In genomic region chr7:19552443-19552842, GRCm38 (mm10) we compare ENCODE assay signal across 20 mouse cellular contexts. TPM values are rescaled to one million over a fixed set of nuclear protein-coding genes. Genes with fewer than 3 reads are reported as not detected.
DNase-seq lines count a peak whose midpoint lies in the region; ATAC-seq and TF ChIP-seq lines count a peak whose summit lies in the region.
"Had no signal": no experiment of that assay in that cellular context is flagged by ENCODE, and none has a peak within 500 bp of the region (broad histone marks: within the 10 kb centered on the region; RNA-seq: fewer than 3 reads in every experiment).

No protein-coding gene starts in this region.

- ATAC-seq in heart, embryonic 13.5 days (ENCODE audit: extremely low read depth, insufficient number of reproducible peaks, low FRiP score, low TSS enrichment): no peak
- ATAC-seq in hematopoietic stem cell, adult 5-6 weeks (replicated peaks in 1 of 2; ENCODE audit: insufficient read depth in 1 of 2, low FRiP score in 2 of 2, low TSS enrichment in 1 of 2, low read depth in 1 of 2, poor library complexity in 2 of 2, severe bottlenecking in 2 of 2): peak; percentile 18 to 44; a peak in 3 of 4 replicates
- no peak for ATAC-seq in liver, postnatal 0 days
- no peak for ATAC-seq in forebrain, embryonic 13.5 days
- ATAC-seq in midbrain, embryonic 16.5 days: no peak
- ATAC-seq in forebrain, embryonic 11.5 days (replicated peaks; ENCODE audit: low FRiP score): no peak

- no peak overlapping the region for H3K4me2 ChIP-seq in heart, embryonic 13.5 days
- no peak overlapping the region for H3K4me2 ChIP-seq in liver, postnatal 0 days (ENCODE audit: low read depth, low read length)
- no peak overlapping the region for H3K4me2 ChIP-seq in forebrain, embryonic 13.5 days
- no peak overlapping the region for H3K4me2 ChIP-seq in midbrain, embryonic 16.5 days (ENCODE audit: low read length)
- H3K4me2 ChIP-seq in forebrain, embryonic 11.5 days (ENCODE audit: low read depth, low read length, severe bottlenecking): no peak overlapping the region
- H3K4me2 ChIP-seq: embryonic facial prominence, embryonic 12.5 days; hindbrain, embryonic 15.5 days; lung, embryonic 15.5 days had no signal

- H3K9ac ChIP-seq in heart, embryonic 13.5 days: peak overlapping the region; percentile 33; the same call in 1 of the 2 replicates
- 0 out of 2 replicates have a peak overlapping the region, but pooled peaks have one; percentile 11 for H3K9ac ChIP-seq in liver, postnatal 0 days (replicated peaks)
- no peak overlapping the region for H3K9ac ChIP-seq in forebrain, embryonic 13.5 days
- H3K9ac ChIP-seq in midbrain, embryonic 16.5 days (ENCODE audit: low read depth, low read length): no peak overlapping the region
- H3K9ac ChIP-seq in forebrain, embryonic 11.5 days (ENCODE audit: low read length): no peak overlapping the region
- H3K9ac ChIP-seq: embryonic facial prominence, embryonic 12.5 days; hindbrain, embryonic 15.5 days; lung, embryonic 15.5 days had no signal

- no peak overlapping the region for H3K27ac ChIP-seq in heart, embryonic 13.5 days (replicated peaks)
- no peak overlapping the region for H3K27ac ChIP-seq in liver, postnatal 0 days (ENCODE audit: low read depth)
- no peak overlapping the region for H3K27ac ChIP-seq in forebrain, embryonic 13.5 days
- H3K27ac ChIP-seq in midbrain, embryonic 16.5 days (ENCODE audit: low read length): no peak overlapping the region
- no peak overlapping the region for H3K27ac ChIP-seq in forebrain, embryonic 11.5 days (ENCODE audit: low read depth, low read length)
- H3K27ac ChIP-seq: embryonic facial prominence, embryonic 12.5 days; hindbrain, embryonic 15.5 days; lung, embryonic 15.5 days had no signal

- no peaks in the 10 kb centered on the region for H3K27me3 ChIP-seq in heart, embryonic 13.5 days (replicated peaks)
- H3K27me3 ChIP-seq in liver, postnatal 0 days (ENCODE audit: insufficient read depth, low read length): no peaks in the 10 kb centered on the region
- H3K27me3 ChIP-seq in forebrain, embryonic 13.5 days: no peaks in the 10 kb centered on the region
- no peaks in the 10 kb centered on the region for H3K27me3 ChIP-seq in midbrain, embryonic 16.5 days (ENCODE audit: control insufficient read depth, insufficient read depth, low read depth, low read length)
- no peaks in the 10 kb centered on the region for H3K27me3 ChIP-seq in forebrain, embryonic 11.5 days (ENCODE audit: control insufficient read depth, insufficient read depth, low read length)
- H3K27me3 ChIP-seq: embryonic facial prominence, embryonic 12.5 days; hindbrain, embryonic 15.5 days; lung, embryonic 15.5 days had no signal

- H3K9me3 ChIP-seq in heart, embryonic 13.5 days: no peaks in the 10 kb centered on the region
- no peaks in the 10 kb centered on the region for H3K9me3 ChIP-seq in liver, postnatal 0 days (ENCODE audit: low read length)
- H3K9me3 ChIP-seq in forebrain, embryonic 13.5 days (replicated peaks): no peaks in the 10 kb centered on the region
- no peaks in the 10 kb centered on the region for H3K9me3 ChIP-seq in midbrain, embryonic 16.5 days (replicated peaks; ENCODE audit: control insufficient read depth, low read length, poor library complexity, severe bottlenecking)
- H3K9me3 ChIP-seq in forebrain, embryonic 11.5 days (ENCODE audit: control insufficient read depth, low read length): no peaks in the 10 kb centered on the region
- H3K9me3 ChIP-seq: embryonic facial prominence, embryonic 12.5 days; G1E; hindbrain, embryonic 15.5 days; lung, embryonic 15.5 days had no signal

- H3K4me1 ChIP-seq in heart, embryonic 13.5 days: peaks cover 36% of the 10 kb centered on the region
- H3K4me1 ChIP-seq in liver, postnatal 0 days (ENCODE audit: insufficient read depth): peaks cover 32% of the 10 kb centered on the region
- no peaks in the 10 kb centered on the region for H3K4me1 ChIP-seq in forebrain, embryonic 13.5 days
- no peaks in the 10 kb centered on the region for H3K4me1 ChIP-seq in midbrain, embryonic 16.5 days (ENCODE audit: control insufficient read depth, insufficient read depth, low read length)
- no peaks in the 10 kb centered on the region for H3K4me1 ChIP-seq in forebrain, embryonic 11.5 days (replicated peaks; ENCODE audit: control insufficient read depth, insufficient read depth, low read length)
- H3K4me1 ChIP-seq: embryonic facial prominence, embryonic 12.5 days had no signal

- WGBS in heart, embryonic 13.5 days: 33% methylated on average over 2 of the region's 2 CpGs
- 37% methylated on average over 2 of the region's 2 CpGs for WGBS in liver, postnatal 0 days (ENCODE audit: insufficient replicate concordance)
- 70% methylated on average over 2 of the region's 2 CpGs for WGBS in forebrain, embryonic 13.5 days
- 85% methylated on average over 2 of the region's 2 CpGs for WGBS in midbrain, embryonic 16.5 days
- 86% methylated on average over 2 of the region's 2 CpGs for WGBS in forebrain, embryonic 11.5 days

- TF ChIP-seq EP300 in liver, postnatal 0 days (IDR thresholded peaks at IDR 0.05; ENCODE audit: low read depth): no peak

- H3K36me3 ChIP-seq in heart, embryonic 13.5 days: peaks cover 31% of the 10 kb centered on the region
- peaks cover 22% of the 10 kb centered on the region for H3K36me3 ChIP-seq in liver, postnatal 0 days (replicated peaks; ENCODE audit: insufficient read depth, low read length)
- peaks cover 39% of the 10 kb centered on the region for H3K36me3 ChIP-seq in forebrain, embryonic 13.5 days (ENCODE audit: poor library complexity, severe bottlenecking)
- no peaks in the 10 kb centered on the region for H3K36me3 ChIP-seq in midbrain, embryonic 16.5 days (ENCODE audit: control insufficient read depth, insufficient read depth, low read length)
- no peaks in the 10 kb centered on the region; the same call in 1 of the 2 replicates for H3K36me3 ChIP-seq in forebrain, embryonic 11.5 days (ENCODE audit: control insufficient read depth, insufficient read depth, low read length)

- no peak for TF ChIP-seq CTCF in liver, postnatal 0 days (IDR thresholded peaks at IDR 0.05; ENCODE audit: low read depth)

- H3K4me3 ChIP-seq in heart, embryonic 13.5 days: no peak overlapping the region
- no peak overlapping the region for H3K4me3 ChIP-seq in liver, postnatal 0 days (ENCODE audit: low read depth, low read length)
- H3K4me3 ChIP-seq in forebrain, embryonic 13.5 days: no peak overlapping the region
- H3K4me3 ChIP-seq in midbrain, embryonic 16.5 days (ENCODE audit: low read depth, low read length): no peak overlapping the region
- H3K4me3 ChIP-seq in forebrain, embryonic 11.5 days (ENCODE audit: low read depth, low read length): no peak overlapping the region
- H3K4me3 ChIP-seq: embryonic facial prominence, embryonic 12.5 days; hindbrain, embryonic 15.5 days; lung, embryonic 15.5 days had no signal

- DNase-seq in heart, adult 18-20 months: no peak
- DNase-seq in 416B (ENCODE audit: low read depth): peak; percentile 37
- no peak for DNase-seq in liver, postnatal 0 days
- no peak for DNase-seq in forebrain, embryonic 11.5 days (ENCODE audit: low spot score)
- DNase-seq: cerebellum, postnatal 36 days; heart, postnatal 10 days; kidney, adult 8-10 months; kidney, postnatal 4 days; left cerebral cortex, postnatal 4 days; right cerebral cortex, postnatal 14 days; thymus, adult 18-20 months had no signal

RNA-seq across cellular contexts. Expression of gene Ppp1r37, which starts 10.4 kb away (rescaled TPM):
- polyA plus RNA-seq in heart, embryonic 13.5 days (2015; fragmentation: Nextera tagmentation; extraction: Ambion mirVana): 15.0 and 17.2 TPM in 2 replicates
- 10 to 100 TPM; 61.1 to 63.1 TPM for total RNA-seq in heart, adult 18-20 months (2021)
- 12.2 and 16.3 TPM in 2 replicates for total RNA-seq in hematopoietic stem cell, adult 5-6 weeks (2017)
- polyA plus RNA-seq in liver, postnatal 0 days (2015; fragmentation: Nextera tagmentation; extraction: Ambion mirVana): 8.1 and 8.3 TPM in 2 replicates
- polyA plus RNA-seq in forebrain, embryonic 13.5 days (2015; fragmentation: Nextera tagmentation; extraction: Ambion mirVana): 22.4 and 23.6 TPM in 2 replicates
- polyA plus RNA-seq in midbrain, embryonic 16.5 days (2015; fragmentation: Nextera tagmentation; extraction: Ambion mirVana): 34.7 and 37.8 TPM in 2 replicates
- polyA plus RNA-seq in forebrain, embryonic 11.5 days (2014; fragmentation: Nextera tagmentation; extraction: Ambion mirVana): 5.1 and 7.8 TPM in 2 replicates

RNA-seq across cellular contexts. Expression of gene Zfp296, which starts 24.6 kb away (rescaled TPM):
- polyA plus RNA-seq in heart, embryonic 13.5 days (2015; fragmentation: Nextera tagmentation; extraction: Ambion mirVana): 0.12 and 0.32 TPM in 2 replicates
- under 1 TPM; 0.35 to 0.49 TPM for total RNA-seq in heart, adult 18-20 months (2021)
- 5.3 and 5.9 TPM in 2 replicates for total RNA-seq in hematopoietic stem cell, adult 5-6 weeks (2017)
- polyA plus RNA-seq in liver, postnatal 0 days (2015; fragmentation: Nextera tagmentation; extraction: Ambion mirVana): 0.89 and 1.2 TPM in 2 replicates
- 0.23 and 0.35 TPM in 2 replicates for polyA plus RNA-seq in forebrain, embryonic 13.5 days (2015; fragmentation: Nextera tagmentation; extraction: Ambion mirVana)
- polyA plus RNA-seq in midbrain, embryonic 16.5 days (2015; fragmentation: Nextera tagmentation; extraction: Ambion mirVana): 0.11 and 0.14 TPM in 2 replicates
- 0.40 and 0.47 TPM in 2 replicates for polyA plus RNA-seq in forebrain, embryonic 11.5 days (2014; fragmentation: Nextera tagmentation; extraction: Ambion mirVana)
- total RNA-seq: heart, postnatal 10 days had no signal

RNA-seq across cellular contexts. Expression of gene Gemin7, which starts 25.0 kb away (rescaled TPM):
- polyA plus RNA-seq in heart, embryonic 13.5 days (2015; fragmentation: Nextera tagmentation; extraction: Ambion mirVana): 114 and 134 TPM in 2 replicates
- total RNA-seq in heart, adult 18-20 months (2021): 10 to 100 TPM; 52.1 to 55.0 TPM
- total RNA-seq in hematopoietic stem cell, adult 5-6 weeks (2017): 35.4 and 44.9 TPM in 2 replicates
- 61.7 and 66.9 TPM in 2 replicates for polyA plus RNA-seq in liver, postnatal 0 days (2015; fragmentation: Nextera tagmentation; extraction: Ambion mirVana)
- 130 TPM in 2 replicates for polyA plus RNA-seq in forebrain, embryonic 13.5 days (2015; fragmentation: Nextera tagmentation; extraction: Ambion mirVana)
- 143 and 145 TPM in 2 replicates for polyA plus RNA-seq in midbrain, embryonic 16.5 days (2015; fragmentation: Nextera tagmentation; extraction: Ambion mirVana)
- 151 and 156 TPM in 2 replicates for polyA plus RNA-seq in forebrain, embryonic 11.5 days (2014; fragmentation: Nextera tagmentation; extraction: Ambion mirVana)

RNA-seq across cellular contexts. Expression of gene Nkpd1, which starts 34.8 kb away (rescaled TPM):
- 0.06 TPM in 1 of 2 replicates, not detected in the other for polyA plus RNA-seq in heart, embryonic 13.5 days (2015; fragmentation: Nextera tagmentation; extraction: Ambion mirVana)
- total RNA-seq in heart, adult 18-20 months (2021): under 1 TPM in 1 of 2 experiments, not detected in 1; 0.18 TPM
- total RNA-seq in hematopoietic stem cell, adult 5-6 weeks (2017): 0.44 TPM in 1 of 2 replicates, not detected in the other
- not detected in 2 replicates for polyA plus RNA-seq in liver, postnatal 0 days (2015; fragmentation: Nextera tagmentation; extraction: Ambion mirVana)
- 0.15 and 0.21 TPM in 2 replicates for polyA plus RNA-seq in forebrain, embryonic 13.5 days (2015; fragmentation: Nextera tagmentation; extraction: Ambion mirVana)
- polyA plus RNA-seq in midbrain, embryonic 16.5 days (2015; fragmentation: Nextera tagmentation; extraction: Ambion mirVana): 0.88 and 0.92 TPM in 2 replicates
- 0.11 TPM in 1 of 2 replicates, not detected in the other for polyA plus RNA-seq in forebrain, embryonic 11.5 days (2014; fragmentation: Nextera tagmentation; extraction: Ambion mirVana)
- total RNA-seq: heart, postnatal 10 days; megakaryocyte-erythroid progenitor cell, adult 5-6 weeks had no signal

RNA-seq across cellular contexts. Expression of gene Trappc6a, which starts 44.2 kb away (rescaled TPM):
- polyA plus RNA-seq in heart, embryonic 13.5 days (2015; fragmentation: Nextera tagmentation; extraction: Ambion mirVana): 71.4 and 77.4 TPM in 2 replicates
- total RNA-seq in heart, adult 18-20 months (2021): 10 to 100 TPM; 44.3 to 45.3 TPM
- 24.2 and 30.8 TPM in 2 replicates for total RNA-seq in hematopoietic stem cell, adult 5-6 weeks (2017)
- polyA plus RNA-seq in liver, postnatal 0 days (2015; fragmentation: Nextera tagmentation; extraction: Ambion mirVana): 51.6 and 52.5 TPM in 2 replicates
- polyA plus RNA-seq in forebrain, embryonic 13.5 days (2015; fragmentation: Nextera tagmentation; extraction: Ambion mirVana): 39.3 and 40.6 TPM in 2 replicates
- polyA plus RNA-seq in midbrain, embryonic 16.5 days (2015; fragmentation: Nextera tagmentation; extraction: Ambion mirVana): 30.5 and 31.9 TPM in 2 replicates
- polyA plus RNA-seq in forebrain, embryonic 11.5 days (2014; fragmentation: Nextera tagmentation; extraction: Ambion mirVana): 43.7 and 54.1 TPM in 2 replicates

Comparison
In these comparisons a context has a peak if more than half of its experiments do, and no peak if none do; other contexts are left out.
1. ATAC-seq: peak in hematopoietic stem cell, adult 5-6 weeks (2 of 2); none in heart, embryonic 13.5 days (single experiment), liver, postnatal 0 days (single experiment), forebrain, embryonic 13.5 days (single experiment), midbrain, embryonic 16.5 days (single experiment) and forebrain, embryonic 11.5 days (single experiment).
2. H3K9ac ChIP-seq: peak in heart, embryonic 13.5 days (single experiment) and liver, postnatal 0 days (single experiment); none in forebrain, embryonic 13.5 days (single experiment), midbrain, embryonic 16.5 days (single experiment) and forebrain, embryonic 11.5 days (single experiment).